Mouse (Mus musculus): ENCODE data around the gene Art2b.
"Not testable (repeated sequence)": the region's sequence is repeated elsewhere in the genome, so short reads cannot be mapped to it uniquely, and the experiment has no call there.

Art2b gene

GRCm38 (mm10) chr7:101585408-101585807, at the start of gene Art2b:
Gene Art2b (minus strand): TSS chr7:101585600.
- DNase-seq (ENCODE audit: low read depth, low spot score), result no peak

- DNase-seq (ENCODE audit: low read depth, low spot score), result no peak
Measured at GRCm38 (mm10) chr7:101634513-101634912, 49.1 kb upstream of the Art2b start.

DNA sequence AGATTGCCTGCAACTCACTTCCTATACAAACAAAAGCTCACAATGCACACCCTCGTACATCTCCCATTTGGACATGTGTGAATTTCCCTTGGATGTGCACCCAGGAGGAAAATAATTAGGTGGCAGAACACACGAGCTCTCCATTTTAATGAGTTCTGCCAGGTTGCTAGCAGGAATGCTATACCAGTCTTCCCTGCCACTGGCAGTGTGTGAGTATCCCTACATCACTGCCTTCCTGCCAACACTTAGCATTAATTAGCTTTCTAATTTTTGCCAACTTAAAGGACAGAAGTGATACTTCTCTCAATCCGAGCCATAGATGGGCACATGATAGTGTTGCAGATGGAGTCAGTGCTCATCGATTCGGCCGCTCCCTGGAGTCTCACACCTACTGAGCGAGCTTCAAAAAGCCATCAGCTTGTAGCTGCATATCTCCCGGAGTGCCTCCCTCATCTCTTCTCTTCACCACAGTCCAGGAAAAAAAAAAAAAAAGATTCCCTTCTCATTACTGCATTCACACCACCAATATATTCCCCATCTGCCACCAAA, 48.3 kb upstream of the Art2b start:
- no peak for DNase-seq (ENCODE audit: low read depth, low spot score)

GRCm38 (mm10) chr7:101628481-101628880, 43.1 kb upstream of the Art2b start:
- no peak for DNase-seq (ENCODE audit: low read depth, low spot score)

GRCm38 (mm10) chr7:101627166-101627565, 41.8 kb upstream of the Art2b start:
- DNase-seq (ENCODE audit: low read depth, low spot score), result not testable (repeated sequence)

GRCm38 (mm10) chr7:101624283-101624682, 38.9 kb upstream of the Art2b start:
- no peak for DNase-seq (ENCODE audit: low read depth, low spot score)

DNA sequence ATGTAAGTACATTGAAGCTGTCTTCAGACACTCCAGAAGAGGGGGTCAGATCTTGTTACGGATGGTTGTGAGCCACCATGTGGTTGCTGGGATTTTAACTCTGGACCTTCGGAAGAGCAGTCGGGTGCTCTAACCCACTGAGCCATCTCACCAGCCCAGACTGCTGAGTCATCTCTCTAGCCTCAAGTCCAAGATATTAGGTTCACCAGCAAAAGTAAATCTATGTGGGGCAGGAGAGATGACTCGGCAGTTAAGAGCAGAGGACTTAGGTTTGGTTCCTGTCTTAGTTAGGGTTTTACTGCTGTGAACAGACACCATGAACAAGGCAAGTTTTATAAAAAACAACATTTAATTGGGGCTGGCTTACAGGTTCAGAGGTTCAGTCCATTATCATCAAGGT, 36.5 kb upstream of the Art2b start:
- not testable (repeated sequence) for DNase-seq (ENCODE audit: low read depth, low spot score)

DNA sequence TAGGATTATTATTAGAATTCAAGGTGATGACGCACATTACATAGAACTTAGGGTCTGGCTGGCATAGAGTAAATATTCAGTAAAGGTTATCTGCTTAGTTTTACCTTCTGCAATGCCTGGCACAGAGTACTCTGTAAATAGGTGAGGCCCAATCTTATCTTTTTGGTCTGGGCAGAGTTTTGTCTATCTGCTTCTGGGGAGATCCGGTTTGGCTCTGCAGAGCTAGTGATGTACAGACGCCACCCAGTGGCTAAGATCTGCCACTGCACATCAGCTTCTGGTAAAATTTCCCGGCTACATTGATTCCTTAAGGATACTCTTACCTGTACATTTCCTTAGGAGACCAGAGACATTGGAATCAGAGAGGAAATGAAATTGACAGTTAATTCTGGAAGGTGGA, 35.0 kb upstream of the Art2b start:
- DNase-seq (ENCODE audit: low read depth, low spot score), result no peak

GRCm38 (mm10) chr7:101618273-101618672, 32.9 kb upstream of the Art2b start:
- DNase-seq (ENCODE audit: low read depth, low spot score), result no peak

- no peak for DNase-seq (ENCODE audit: low read depth, low spot score)
Measured at GRCm38 (mm10) chr7:101617438-101618165, 32.2 kb upstream of the Art2b start.

DNA sequence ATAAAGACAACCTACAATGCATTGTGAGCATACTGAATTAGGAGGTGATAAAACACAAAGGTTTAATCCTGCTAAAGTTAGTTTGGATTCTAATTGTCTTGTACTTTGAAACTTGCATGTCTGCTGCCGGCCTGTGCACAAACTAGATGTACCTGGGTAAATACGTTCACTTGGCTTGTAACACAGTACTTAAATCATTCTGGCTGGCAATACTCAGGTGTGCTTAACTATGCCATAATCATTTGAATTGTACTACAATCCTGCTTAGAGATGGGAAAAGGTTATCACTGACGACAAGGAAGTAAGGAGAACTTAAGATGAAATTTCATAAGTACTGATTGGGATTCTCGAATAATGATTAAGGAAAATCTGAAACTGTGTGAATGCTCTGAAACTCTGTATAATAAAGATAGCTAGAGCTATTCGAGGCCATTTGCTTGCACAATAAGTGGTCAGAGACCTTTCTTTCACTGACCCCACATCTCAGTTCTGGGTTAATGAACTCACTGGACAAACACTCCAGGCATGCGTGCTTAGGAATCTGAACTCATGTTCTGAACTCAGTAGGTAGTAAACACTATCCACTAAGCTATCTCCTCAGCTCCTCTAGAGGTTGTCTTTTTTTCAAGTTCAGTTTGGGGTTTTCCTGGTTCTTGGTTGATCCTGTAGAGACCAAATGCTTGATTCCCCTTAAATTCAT, 30.9 kb upstream of the Art2b start:
- no peak for DNase-seq (ENCODE audit: low read depth, low spot score)

DNA sequence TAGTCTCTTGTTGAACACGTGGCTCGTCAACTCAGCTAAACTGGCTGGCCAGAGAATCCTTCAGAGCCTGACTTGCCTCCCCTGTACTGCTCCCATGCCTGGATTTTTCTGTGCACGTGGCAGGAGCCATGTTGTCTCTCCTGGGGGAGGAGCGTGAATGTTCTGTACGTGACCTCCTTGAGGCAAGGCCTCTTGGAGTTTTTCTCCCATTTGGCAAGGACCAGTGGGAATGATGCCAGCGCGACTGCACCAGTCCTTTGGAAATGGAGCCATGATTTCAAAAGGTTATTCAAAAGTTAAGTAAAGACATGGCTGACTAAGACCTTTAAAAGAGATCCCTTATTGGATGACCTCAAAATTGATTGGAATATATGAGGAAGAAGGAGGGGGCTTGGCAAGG, 30.0 kb upstream of the Art2b start:
- no peak for DNase-seq (ENCODE audit: low read depth, low spot score)

DNA sequence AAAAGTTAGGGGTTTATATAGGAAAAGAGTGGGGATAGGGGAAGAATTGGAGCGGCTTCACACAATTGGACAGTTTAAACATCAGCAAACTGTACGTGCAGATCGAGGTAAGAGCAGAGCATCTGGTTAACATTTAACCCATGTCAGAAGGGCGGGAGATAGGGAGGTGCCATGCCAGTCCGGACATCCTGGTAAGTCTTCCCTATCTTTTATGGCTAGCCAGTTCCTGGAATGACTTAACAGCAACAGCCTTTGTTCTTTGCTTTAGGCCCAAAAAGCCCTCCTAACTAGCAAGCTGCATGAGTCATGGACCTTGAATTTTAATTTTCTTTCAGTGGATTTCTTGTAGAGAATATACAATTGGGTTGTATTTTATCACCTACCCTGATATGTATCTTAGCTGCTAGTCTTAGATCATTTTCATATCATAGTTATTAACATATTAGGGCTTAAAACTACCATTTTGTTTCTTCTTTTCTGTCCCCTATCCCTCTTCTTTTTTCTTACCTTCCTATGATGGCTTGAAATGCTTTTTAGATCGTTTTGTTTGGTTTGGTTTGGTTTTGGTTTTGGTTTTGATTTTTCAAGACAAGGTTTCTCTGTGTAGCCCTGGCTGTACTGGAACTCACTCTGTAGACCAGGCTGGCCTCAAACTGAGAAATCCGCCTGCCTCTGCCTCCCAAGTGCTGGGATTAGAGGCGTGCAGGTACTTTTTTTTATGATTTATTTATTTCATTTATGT, 27.6 kb upstream of the Art2b start:
- DNase-seq (ENCODE audit: low read depth, low spot score), result not testable (repeated sequence)

DNA sequence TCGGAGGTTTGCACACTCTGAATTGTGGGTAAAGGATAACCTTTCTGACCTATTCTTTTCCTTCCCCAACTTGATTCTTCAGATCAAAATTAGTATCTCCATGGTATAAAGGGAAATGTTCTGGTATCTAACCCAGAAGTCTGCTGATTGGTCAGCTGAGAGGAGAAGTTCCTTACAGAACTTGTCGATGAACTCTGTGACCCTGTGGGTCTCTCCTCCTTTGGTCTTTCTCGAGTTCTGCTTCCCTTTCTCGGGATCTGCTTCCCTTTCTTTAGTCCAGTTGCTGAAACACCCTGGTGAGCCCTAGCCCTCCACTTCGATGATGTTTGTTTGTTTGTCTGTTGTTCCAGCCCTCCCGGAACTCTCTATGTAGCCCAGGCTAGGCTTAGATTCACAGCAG, 22.4 kb upstream of the Art2b start:
- DNase-seq (ENCODE audit: low read depth, low spot score), result no peak

DNA sequence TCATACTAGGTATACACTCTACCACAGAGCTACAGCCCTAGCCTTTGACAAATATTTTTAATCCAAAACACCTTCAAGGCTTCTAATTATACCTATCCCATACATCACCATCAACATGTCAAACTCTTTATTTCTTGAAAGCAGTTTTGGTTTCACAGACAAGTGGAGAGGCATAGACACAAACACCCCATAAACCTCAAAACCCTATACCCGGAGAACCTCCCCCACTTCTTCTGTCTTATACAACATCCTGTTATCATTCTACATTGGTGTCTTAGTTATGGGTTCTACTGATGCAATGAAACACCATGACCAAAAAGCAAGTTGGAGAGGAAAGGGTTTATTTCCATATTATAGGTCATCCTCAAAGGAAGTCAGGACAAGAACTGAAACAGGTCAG, 15.0 kb upstream of the Art2b start:
- DNase-seq (ENCODE audit: low read depth, low spot score), result no peak

DNA sequence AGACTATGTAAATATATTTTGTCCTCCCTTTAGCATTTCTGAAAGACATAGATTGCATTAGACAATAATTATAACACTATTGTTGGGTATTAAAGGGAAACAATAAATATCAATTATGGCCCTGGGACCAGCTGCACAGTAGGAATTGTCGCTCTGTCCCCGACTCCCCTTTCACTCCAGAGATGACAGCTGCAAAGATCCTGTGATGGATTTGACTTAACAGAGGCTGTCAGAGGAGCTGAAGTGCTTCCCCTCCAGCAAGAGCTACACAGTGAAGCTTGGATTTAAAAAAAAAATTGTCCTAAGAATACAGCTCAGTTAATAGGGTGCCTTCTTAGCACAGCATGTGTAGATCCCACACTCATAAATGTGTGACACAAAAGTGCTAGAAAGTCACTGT, 13.1 kb upstream of the Art2b start:
- DNase-seq (ENCODE audit: low read depth, low spot score), result no peak

- DNase-seq (ENCODE audit: low read depth, low spot score), result no peak
Measured at GRCm38 (mm10) chr7:101594969-101595368, 9.6 kb upstream of the Art2b start.

GRCm38 (mm10) chr7:101584271-101584670, 1.1 kb downstream of the Art2b start:
- DNase-seq (ENCODE audit: low read depth, low spot score), result not testable (repeated sequence)

DNA sequence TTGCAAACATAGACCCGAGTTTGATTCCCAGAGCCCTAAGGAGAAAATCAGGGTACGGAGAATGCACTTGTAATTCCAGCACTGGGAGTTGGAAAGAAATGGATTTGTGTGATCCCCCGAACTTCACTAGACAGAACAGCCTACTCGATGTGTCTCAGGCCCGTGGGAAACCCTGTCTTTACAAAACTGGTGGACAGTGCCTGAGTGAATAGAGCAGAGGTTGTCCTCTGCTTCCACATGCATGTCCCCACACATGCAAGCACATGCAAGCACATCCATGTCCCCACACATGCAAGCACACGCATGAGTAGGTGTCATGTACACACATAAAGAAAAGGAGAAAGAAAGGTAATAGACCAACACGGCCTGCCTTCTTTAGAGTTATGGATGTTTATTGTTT, 3.4 kb downstream of the Art2b start:
- no peak for DNase-seq (ENCODE audit: low read depth, low spot score)

- DNase-seq (ENCODE audit: low read depth, low spot score), result not testable (repeated sequence)
Measured at GRCm38 (mm10) chr7:101580863-101581262, 4.5 kb downstream of the Art2b start.

GRCm38 (mm10) chr7:101574413-101574812, 11.0 kb downstream of the Art2b start:
- DNase-seq (ENCODE audit: low read depth, low spot score), result no peak

GRCm38 (mm10) chr7:101573636-101574035, 11.8 kb downstream of the Art2b start:
- DNase-seq (ENCODE audit: low read depth, low spot score), result not testable (repeated sequence)
